Mouse (Mus musculus): ENCODE measurements around the gene Mcat. TPM values are rescaled to one million over a fixed set of nuclear protein-coding genes. Genes with fewer than 3 reads are reported as not detected.
A peak's percentile ranks its signal among the peaks of the same experiment; 100 is the strongest.

The Mcat gene
- total RNA-seq, 2 experiments from 2014 or later = 29.8 to 31.3 TPM

GRCm38 (mm10) chr15:83582931-83583330 lies 19.3 kb upstream of the Mcat start:
- no peak for DNase-seq (ENCODE audit: low spot score in 2 of 2)

GRCm38 (mm10) chr15:83576651-83577050 lies 13.1 kb upstream of the Mcat start:
- DNase-seq (ENCODE audit: low spot score in 2 of 2) = no peak

- no peak for DNase-seq (ENCODE audit: low spot score in 2 of 2)
Measured at GRCm38 (mm10) chr15:83575543-83575942, 12.0 kb upstream of the Mcat start.

- DNase-seq (ENCODE audit: low spot score in 2 of 2) = no peak
Measured at GRCm38 (mm10) chr15:83574731-83575351, 11.3 kb upstream of the Mcat start.

- no peak for DNase-seq (ENCODE audit: low spot score in 2 of 2)
Measured at GRCm38 (mm10) chr15:83573606-83574005, 10.0 kb upstream of the Mcat start.

GRCm38 (mm10) chr15:83572132-83572531 lies 8.5 kb upstream of the Mcat start:
- DNase-seq (ENCODE audit: low spot score in 2 of 2) = no peak

GRCm38 (mm10) chr15:83571636-83572035 lies 8.0 kb upstream of the Mcat start:
- no peak for DNase-seq (ENCODE audit: low spot score in 2 of 2)

GRCm38 (mm10) chr15:83570641-83571040 lies 7.1 kb upstream of the Mcat start:
- DNase-seq (ENCODE audit: low spot score in 2 of 2) = no peak

GRCm38 (mm10) chr15:83569682-83570081 lies 6.1 kb upstream of the Mcat start:
- DNase-seq (ENCODE audit: low spot score in 2 of 2) = no peak

- no peak for DNase-seq (ENCODE audit: low spot score in 2 of 2)
Measured at GRCm38 (mm10) chr15:83568544-83568943, 5.0 kb upstream of the Mcat start.

GRCm38 (mm10) chr15:83567728-83568127 lies 4.1 kb upstream of the Mcat start:
- DNase-seq (ENCODE audit: low spot score in 2 of 2) = no peak

GRCm38 (mm10) chr15:83566006-83566405 lies 2.4 kb upstream of the Mcat start:
- DNase-seq (ENCODE audit: low spot score in 2 of 2) = no peak

GRCm38 (mm10) chr15:83565434-83565833 lies 1.8 kb upstream of the Mcat start:
- DNase-seq (ENCODE audit: low spot score in 2 of 2) = no peak

GRCm38 (mm10) chr15:83563857-83564651 lies 467 bp upstream of the Mcat start:
- DNase-seq (ENCODE audit: low spot score in 2 of 2) = peak in 1 of 2 experiments; percentile 27

GRCm38 (mm10) chr15:83562626-83563270 lies 839 bp downstream of the Mcat start:
- peak; percentile 40 to 81 for DNase-seq (ENCODE audit: low spot score in 2 of 2)

- DNase-seq (ENCODE audit: low spot score in 2 of 2) = no peak
Measured at GRCm38 (mm10) chr15:83560941-83561477, 2.6 kb downstream of the Mcat start.

- DNase-seq (ENCODE audit: low spot score in 2 of 2) = peak; percentile 77 to 83
Measured at GRCm38 (mm10) chr15:83555161-83555974, 8.2 kb downstream of the Mcat start.

GRCm38 (mm10) chr15:83553831-83554230 lies 9.8 kb downstream of the Mcat start:
- no peak for DNase-seq (ENCODE audit: low spot score in 2 of 2)

GRCm38 (mm10) chr15:83550137-83550536 lies 13.4 kb downstream of the Mcat start:
- no peak for DNase-seq (ENCODE audit: low spot score in 2 of 2)

- DNase-seq (ENCODE audit: low spot score in 2 of 2) = no peak
Measured at GRCm38 (mm10) chr15:83547144-83547543, 16.4 kb downstream of the Mcat start.

GRCm38 (mm10) chr15:83546029-83546428 lies 17.6 kb downstream of the Mcat start:
- DNase-seq (ENCODE audit: low spot score in 2 of 2) = no peak
